Mouse (Mus musculus): ENCODE measurements around the gene Dld.

DNA sequence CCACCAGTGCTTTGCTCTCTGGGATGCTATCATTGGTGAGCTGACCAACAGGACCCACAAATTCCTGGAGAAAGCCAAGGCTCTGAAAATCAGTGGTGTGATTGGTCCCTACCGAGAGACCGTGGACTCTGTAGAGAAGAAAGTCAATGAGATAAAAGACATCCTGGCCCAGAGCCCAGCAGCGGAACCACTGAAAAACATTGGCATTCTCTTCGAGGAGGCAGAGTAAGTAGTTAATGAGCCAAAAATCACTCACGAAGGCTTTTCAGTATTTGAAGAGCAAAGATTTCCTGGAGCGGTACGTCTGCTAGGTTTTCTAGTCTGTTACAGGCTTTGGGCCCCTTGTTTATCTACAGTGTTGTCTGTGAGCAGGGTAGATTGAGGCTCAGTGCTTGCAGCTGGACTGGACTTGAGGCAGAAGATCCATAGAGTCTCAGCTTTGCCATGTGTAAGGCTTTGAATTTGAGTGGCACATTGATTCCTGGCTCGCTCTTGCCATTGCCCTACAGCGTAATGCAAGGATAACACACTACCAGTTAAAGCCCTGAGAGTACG is 32.8 kb downstream of the Dld start:
- no peak for TF ChIP-seq CTCF (IDR thresholded peaks at IDR 0.05; ENCODE audit: borderline replicate concordance, insufficient read depth, low read depth, low read length)
- no peak for TF ChIP-seq POLR2A (IDR thresholded peaks at IDR 0.05; ENCODE audit: borderline replicate concordance, insufficient read depth, low read length)

Data from cerebellum, adult 2 months (tissue).